8 mouse cellular contexts compared by ENCODE assay signal in the genomic region with DNA sequence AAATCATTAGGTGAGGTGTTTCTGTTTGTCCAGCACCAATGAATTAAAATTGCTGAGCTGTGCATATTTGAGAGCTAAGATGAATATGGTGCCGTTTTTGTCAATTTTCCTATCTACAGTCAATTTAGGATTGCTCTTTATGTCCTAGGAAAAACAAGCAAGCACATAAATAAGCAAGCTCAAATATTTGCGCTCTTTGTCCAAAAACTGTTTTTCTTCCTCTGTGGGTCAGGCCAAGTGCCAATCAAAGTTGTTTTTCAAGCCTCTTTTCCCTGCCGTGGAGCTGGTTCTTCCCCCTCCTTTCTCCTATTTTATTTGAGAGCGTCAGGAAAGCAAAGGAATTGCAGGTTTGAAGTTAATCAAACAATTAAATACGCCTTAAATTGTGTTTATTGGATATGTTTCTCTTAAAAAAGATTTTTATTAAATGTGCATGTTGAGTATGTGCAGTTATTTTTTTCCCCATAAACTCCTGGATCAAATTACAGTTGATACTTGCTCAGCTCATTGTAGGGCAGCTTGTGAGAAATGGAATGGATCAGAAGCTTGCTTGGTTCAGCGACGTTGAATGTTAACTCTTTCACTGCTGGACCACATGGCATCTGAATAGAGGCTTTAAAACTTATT. TPM values are rescaled to one million over a fixed set of nuclear protein-coding genes. Genes with fewer than 3 reads are reported as not detected.
DNase-seq lines count a peak whose midpoint lies in the region; ATAC-seq and TF ChIP-seq lines count a peak whose summit lies in the region.

No protein-coding gene starts in this region.

- no peak for TF ChIP-seq CTCF in E14TG2a.4 (conservative IDR thresholded peaks at IDR 0.05; ENCODE audit: low read length)

- H3K4me2 ChIP-seq in intestine, embryonic 15.5 days (replicated peaks): peak overlapping the region; percentile 69

- DNase-seq in adrenal gland, postnatal 10 days: peak; percentile 19
- no peak for DNase-seq in adrenal gland, postnatal 36 days
- peak; percentile 18 for DNase-seq in forebrain, embryonic 10.5 days (ENCODE audit: extremely low spot score, low spot score)
- DNase-seq in midbrain, embryonic 10.5 days (ENCODE audit: low spot score): peak; percentile 19
- DNase-seq in thymus, postnatal 25 days: no peak

- H3K27ac ChIP-seq in forebrain, embryonic 10.5 days: peak overlapping the region; percentile 96
- peak overlapping the region; percentile 28; the same call in 1 of the 2 replicates for H3K27ac ChIP-seq in intestine, embryonic 15.5 days
- peak overlapping the region; percentile 96 for H3K27ac ChIP-seq in midbrain, embryonic 10.5 days (replicated peaks)

- H3K4me1 ChIP-seq in E14TG2a.4 (replicated peaks; ENCODE audit: low read depth, low read length): peaks cover 41% of the 10 kb centered on the region
- peaks cover 11% of the 10 kb centered on the region for H3K4me1 ChIP-seq in forebrain, embryonic 10.5 days
- H3K4me1 ChIP-seq in intestine, embryonic 15.5 days (replicated peaks): 0 out of 2 replicates have a peak, but pooled peaks cover 7% of the 10 kb centered on the region
- H3K4me1 ChIP-seq in midbrain, embryonic 10.5 days: peaks cover 15% of the 10 kb centered on the region

- WGBS in forebrain, embryonic 10.5 days: 3% methylated on average over 7 of the region's 7 CpGs
- under 1% methylated on average over 7 of the region's 7 CpGs for WGBS in intestine, embryonic 15.5 days
- under 1% methylated on average over 7 of the region's 7 CpGs for WGBS in midbrain, embryonic 10.5 days

- no peak for ATAC-seq in intestine, embryonic 15.5 days
- no peak for ATAC-seq in inflammation-experienced regulatory T-cells, adult 6 months

- H3K9ac ChIP-seq in intestine, embryonic 15.5 days: peak overlapping the region; percentile 86; the same call in 1 of the 2 replicates

- H3K36me3 ChIP-seq in E14TG2a.4 (ENCODE audit: insufficient read depth, low read length): no peaks in the 10 kb centered on the region
- no peaks in the 10 kb centered on the region for H3K36me3 ChIP-seq in forebrain, embryonic 10.5 days (replicated peaks)
- no peaks in the 10 kb centered on the region for H3K36me3 ChIP-seq in intestine, embryonic 15.5 days
- H3K36me3 ChIP-seq in midbrain, embryonic 10.5 days: no peaks in the 10 kb centered on the region

- H3K27me3 ChIP-seq in E14TG2a.4 (ENCODE audit: insufficient read depth, low read length): no peaks in the 10 kb centered on the region
- H3K27me3 ChIP-seq in forebrain, embryonic 10.5 days (ENCODE audit: poor library complexity, severe bottlenecking): no peaks in the 10 kb centered on the region
- H3K27me3 ChIP-seq in intestine, embryonic 15.5 days (replicated peaks): no peaks in the 10 kb centered on the region
- H3K27me3 ChIP-seq in midbrain, embryonic 10.5 days (ENCODE audit: low read depth, poor library complexity, severe bottlenecking): no peaks in the 10 kb centered on the region

- H3K4me3 ChIP-seq in E14TG2a.4 (replicated peaks; ENCODE audit: low read length): peak overlapping the region; percentile 95
- H3K4me3 ChIP-seq in forebrain, embryonic 10.5 days: peak overlapping the region; percentile 95
- peak overlapping the region; percentile 95 for H3K4me3 ChIP-seq in intestine, embryonic 15.5 days (replicated peaks)
- peak overlapping the region; percentile 84 for H3K4me3 ChIP-seq in midbrain, embryonic 10.5 days

- no peaks in the 10 kb centered on the region for H3K9me3 ChIP-seq in E14TG2a.4 (ENCODE audit: low read length)
- H3K9me3 ChIP-seq in forebrain, embryonic 10.5 days: no peaks in the 10 kb centered on the region
- H3K9me3 ChIP-seq in intestine, embryonic 15.5 days: no peaks in the 10 kb centered on the region
- no peaks in the 10 kb centered on the region for H3K9me3 ChIP-seq in midbrain, embryonic 10.5 days (replicated peaks)

RNA-seq across cellular contexts. Expression of a gene that starts 2.6 kb away (rescaled TPM):
- 10 to 100 TPM; 37.0 to 40.6 TPM for total RNA-seq in adrenal gland, postnatal 10 days (2021)
- 10 to 100 TPM; 63.1 to 66.2 TPM for total RNA-seq in adrenal gland, postnatal 36 days (2021)
- polyA plus RNA-seq in forebrain, embryonic 10.5 days (2016; fragmentation: Nextera tagmentation; extraction: Ambion mirVana): 14.7 and 16.8 TPM in 2 replicates
- polyA plus RNA-seq in intestine, embryonic 15.5 days (2015; fragmentation: Nextera tagmentation; extraction: Ambion mirVana): 13.1 and 16.3 TPM in 2 replicates
- 16.0 and 16.2 TPM in 2 replicates for polyA plus RNA-seq in midbrain, embryonic 10.5 days (2016; fragmentation: Nextera tagmentation; extraction: Ambion mirVana)
- 10 to 100 TPM; 15.5 to 29.8 (median 28.9) TPM for polyA plus RNA-seq in inflammation-experienced regulatory T-cells, adult 6 months (2017; shearing (Covaris generic))

Comparison
In these comparisons a context has a peak if more than half of its experiments do, and no peak if none do; other contexts are left out.
1. DNase-seq: peak in adrenal gland, postnatal 10 days (single experiment), forebrain, embryonic 10.5 days (single experiment) and midbrain, embryonic 10.5 days (single experiment); none in adrenal gland, postnatal 36 days (0 of 2) and thymus, postnatal 25 days (single experiment).
2. H3K27ac ChIP-seq: peak in every context shown above with its lines; median percentile 96 in forebrain, embryonic 10.5 days; 96 in midbrain, embryonic 10.5 days; 28 in intestine, embryonic 15.5 days.
3. Peak in every context shown above with its lines, with median percentiles within 50 percentile points of each other: H3K4me3 ChIP-seq.